Mouse (Mus musculus) forebrain, embryonic 13.5 days (tissue): ENCODE data around the gene Fkbp5. TPM values are rescaled to one million over a fixed set of nuclear protein-coding genes. Genes with fewer than 3 reads are reported as not detected.

Experiments
- ATAC-seq: fragments of 200-750 bp; cut with Nextera tagmentation; 2 replicates; pipeline ENCODE4 v1.8.0; 2017
- H3K27ac ChIP-seq: fragments of 300-500 bp; sonication (generic); 2 replicates; pipeline ENCODE4 v1.5.1; 2015; ENCODE audit warnings: inconsistent platforms, mild to moderate bottlenecking, moderate library complexity
- H3K27me3 ChIP-seq: fragments of 300-500 bp; sonication (generic); 2 replicates; pipeline ENCODE4 v1.6.1; 2015; ENCODE audit warnings: mild to moderate bottlenecking, inconsistent platforms
- H3K36me3 ChIP-seq: fragments of 300-500 bp; sonication (generic); 2 replicates; pipeline ENCODE4 v1.6.1; 2015; ENCODE audit warnings: mild to moderate bottlenecking, inconsistent platforms; ENCODE audit not compliant: poor library complexity, severe bottlenecking
- H3K4me1 ChIP-seq: fragments of 300-500 bp; sonication (generic); 2 replicates; pipeline ENCODE4 v1.6.1; 2015; ENCODE audit warnings: inconsistent platforms
- H3K4me2 ChIP-seq: fragments of 300-500 bp; sonication (generic); 2 replicates; pipeline ENCODE4 v1.6.1; 2015; ENCODE audit warnings: inconsistent platforms, mild to moderate bottlenecking, moderate library complexity
- H3K4me3 ChIP-seq: fragments of 300-500 bp; sonication (generic); 2 replicates; pipeline ENCODE4 v1.5.1; 2015; ENCODE audit warnings: mild to moderate bottlenecking, inconsistent platforms
- H3K9ac ChIP-seq: fragments of 300-500 bp; sonication (generic); 2 replicates; pipeline ENCODE4 v1.6.1; 2015; ENCODE audit warnings: mild to moderate bottlenecking, inconsistent platforms
- H3K9me3 ChIP-seq: fragments of 300-500 bp; sonication (generic); replicated peaks from 2 replicates; pipeline ENCODE4 v1.6.1; 2016; ENCODE audit warnings: inconsistent platforms
- WGBS: fragments of 180-500 bp; shearing (Covaris S2); methylation state at CpG from one replicate; pipeline ENCODE4 v1.1.7; 2015; 5-methylcytosine and 5-hydroxymethylcytosine counted together
- polyA plus RNA-seq: library from polyadenylated mRNA; unstranded; fragments of >200 nt; fragmentation: Nextera tagmentation; extraction: Ambion mirVana; gene quantifications from 2 replicates; pipeline ENCODE4 v1.2.1, GENCODE M21; 2015

The Fkbp5 gene
- polyA plus RNA-seq, 1 experiment from 2014 or later: 29.4 TPM

DNA sequence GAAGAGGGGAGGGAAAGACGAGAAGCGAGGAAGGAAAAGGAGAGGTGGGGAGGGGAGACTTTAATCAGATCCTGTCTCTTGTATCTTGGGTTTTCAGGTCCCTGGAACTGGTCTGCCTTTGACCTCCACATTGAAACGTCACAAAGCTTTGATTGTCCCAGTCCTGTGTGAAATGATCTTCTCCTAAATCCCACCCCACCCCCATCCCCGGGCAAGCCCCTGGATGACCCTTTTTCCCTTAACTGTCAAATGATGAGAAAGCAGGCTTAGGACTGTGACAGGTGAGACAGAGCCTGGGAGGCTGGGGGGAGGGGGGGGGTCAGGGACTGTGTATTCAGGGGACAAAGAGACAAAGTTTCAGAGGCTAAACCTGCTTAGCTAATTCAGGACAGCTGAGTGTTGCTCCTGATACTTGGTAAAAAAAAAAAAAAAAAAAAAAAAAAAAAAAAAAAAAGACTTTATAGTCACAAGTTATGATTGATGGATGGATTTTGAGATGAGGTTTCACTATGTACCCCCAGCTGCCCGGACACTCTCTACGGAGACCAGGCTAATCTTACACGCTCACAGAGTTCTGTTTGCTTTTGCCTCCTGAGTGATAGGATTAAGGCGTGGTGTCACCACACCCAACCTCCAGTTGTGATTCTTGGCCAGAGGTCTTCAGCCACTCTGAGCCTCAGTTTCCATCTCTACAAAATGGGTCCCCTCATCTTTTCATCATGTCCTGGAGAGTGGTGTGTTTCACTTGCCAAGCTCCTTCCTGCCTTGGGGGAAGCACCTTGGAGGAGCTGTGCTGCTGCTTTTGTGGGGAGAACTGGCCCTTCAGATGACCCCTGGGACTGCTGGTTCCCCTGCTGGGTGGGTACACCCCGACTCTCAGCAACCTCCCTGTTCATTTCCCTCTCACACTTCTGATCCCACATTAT is 5.4 kb downstream of the Fkbp5 start:
- H3K9ac ChIP-seq: no peak overlapping the region
- 44% methylated on average over 9 of the region's 9 CpGs for WGBS
- H3K9me3 ChIP-seq: no peaks in the 10 kb centered on the region
- peaks cover 12% of the 10 kb centered on the region for H3K4me1 ChIP-seq
- H3K36me3 ChIP-seq: no peaks in the 10 kb centered on the region
- H3K27me3 ChIP-seq: peaks cover 24% of the 10 kb centered on the region
- no peak overlapping the region for H3K27ac ChIP-seq
- no peak overlapping the region for H3K4me2 ChIP-seq
- ATAC-seq: no peak
- no peak overlapping the region for H3K4me3 ChIP-seq

DNA sequence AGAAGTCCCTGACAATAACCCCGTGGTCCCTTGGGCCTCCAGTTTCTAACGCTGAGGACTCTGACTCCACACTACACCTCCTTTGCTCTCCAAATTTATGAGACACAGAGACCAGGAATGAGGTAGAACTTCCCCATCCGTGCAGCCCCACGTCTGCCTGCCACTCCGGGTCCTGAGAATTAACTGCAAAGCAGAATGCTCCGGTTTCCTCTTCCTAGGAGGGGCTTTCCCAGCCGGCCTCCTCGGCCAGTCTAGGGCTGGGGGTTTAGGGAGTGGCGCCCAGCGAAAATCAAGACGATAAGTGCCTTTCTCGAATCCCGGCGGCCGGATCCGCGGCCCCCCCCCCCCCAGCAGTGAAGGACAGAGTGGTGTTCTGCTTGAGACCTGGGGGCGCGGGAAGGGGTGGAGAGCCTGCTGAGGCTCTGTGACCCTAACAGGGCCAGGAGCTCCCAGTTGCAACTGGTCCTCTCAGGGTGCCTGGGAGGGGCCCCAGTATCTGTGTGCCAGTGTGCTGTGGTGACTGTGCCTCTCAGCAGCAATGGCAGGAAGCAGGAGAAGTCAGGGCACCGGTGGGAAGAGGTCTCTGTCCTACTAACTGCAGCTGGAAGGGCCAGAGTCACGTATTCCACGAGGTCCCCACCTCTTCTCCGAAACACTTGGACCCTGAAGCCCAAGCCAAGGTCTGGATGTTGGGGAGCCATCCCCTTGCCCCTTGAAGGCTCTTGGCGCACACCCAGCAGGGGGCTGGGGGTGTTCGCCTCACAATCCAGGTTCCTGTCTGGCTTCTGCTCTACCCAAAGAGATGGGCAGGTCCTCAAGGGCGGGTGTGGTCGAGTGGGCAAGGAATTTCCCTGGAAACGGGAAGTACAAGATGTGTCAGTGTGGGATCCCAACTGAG is 6.6 kb downstream of the Fkbp5 start:
- 8% methylated on average over 28 of the region's 28 CpGs for WGBS
- Histone ChIP-seq H3K9ac (peak overlapping the region; percentile 34; the same call in 1 of the 2 replicates), H3K9me3 (no peaks in the 10 kb centered on the region), H3K27me3 (peaks cover 24% of the 10 kb centered on the region), H3K27ac (no peak overlapping the region), H3K36me3 (no peaks in the 10 kb centered on the region), H3K4me2 (peak overlapping the region; percentile 33), H3K4me3 (no peak overlapping the region), H3K4me1 (peaks cover 12% of the 10 kb centered on the region)
- ATAC-seq: no peak

DNA sequence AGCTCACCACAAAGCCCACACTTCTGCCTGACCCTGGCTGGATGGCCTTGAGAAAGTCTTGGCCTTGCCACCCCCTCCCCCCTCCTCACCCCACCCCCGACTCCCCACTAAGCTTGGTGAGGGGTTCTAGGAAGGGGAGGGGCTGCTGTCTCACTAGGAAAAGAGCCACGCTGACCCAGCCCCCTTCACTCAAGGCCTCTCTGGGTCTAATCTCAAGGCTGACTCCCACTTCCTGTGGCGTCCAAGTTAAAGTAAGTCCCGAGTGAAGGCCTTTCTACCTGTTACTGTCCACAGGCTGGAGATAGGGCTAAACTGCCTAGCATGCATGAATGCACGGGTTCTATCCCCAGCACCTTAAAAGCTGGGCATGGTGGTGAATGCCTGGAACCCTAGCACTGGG is 9.8 kb downstream of the Fkbp5 start:
- Histone ChIP-seq H3K4me1 (peaks cover 12% of the 10 kb centered on the region), H3K36me3 (no peaks in the 10 kb centered on the region), H3K27ac (no peak overlapping the region), H3K9me3 (no peaks in the 10 kb centered on the region), H3K4me2 (no peak overlapping the region), H3K9ac (no peak overlapping the region), H3K27me3 (peaks cover 14% of the 10 kb centered on the region), H3K4me3 (no peak overlapping the region)
- no peak for ATAC-seq
- 30% methylated on average over 5 of the region's 5 CpGs for WGBS

DNA sequence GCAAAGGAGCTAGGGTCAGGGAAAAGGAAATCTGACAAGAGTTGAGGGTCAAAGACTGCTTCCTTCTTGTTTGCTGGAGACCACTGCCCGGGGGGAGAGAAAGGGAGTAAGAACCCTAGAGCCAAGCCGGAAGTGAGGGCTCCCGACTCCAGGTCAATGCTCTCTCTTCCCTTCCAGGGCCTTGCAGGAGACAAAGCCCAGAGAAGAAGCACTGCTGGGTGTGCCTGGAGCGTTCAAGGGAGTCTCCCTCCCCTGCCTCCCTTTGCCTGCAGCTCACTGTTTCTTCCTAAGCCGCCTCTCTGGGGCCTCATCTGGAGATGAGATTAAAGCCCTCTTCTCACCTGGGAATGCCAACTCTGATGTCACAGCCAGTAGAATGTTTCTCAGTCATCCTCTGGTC is 10.4 kb downstream of the Fkbp5 start:
- Histone ChIP-seq H3K27me3 (peaks cover 10% of the 10 kb centered on the region), H3K27ac (no peak overlapping the region), H3K4me2 (no peak overlapping the region), H3K9ac (0 out of 2 replicates have a peak overlapping the region, but pooled peaks have one; percentile 12), H3K4me3 (no peak overlapping the region), H3K36me3 (no peaks in the 10 kb centered on the region), H3K9me3 (no peaks in the 10 kb centered on the region), H3K4me1 (peaks cover 12% of the 10 kb centered on the region)
- ATAC-seq: no peak
- WGBS: 25% methylated on average over 5 of the region's 5 CpGs

DNA sequence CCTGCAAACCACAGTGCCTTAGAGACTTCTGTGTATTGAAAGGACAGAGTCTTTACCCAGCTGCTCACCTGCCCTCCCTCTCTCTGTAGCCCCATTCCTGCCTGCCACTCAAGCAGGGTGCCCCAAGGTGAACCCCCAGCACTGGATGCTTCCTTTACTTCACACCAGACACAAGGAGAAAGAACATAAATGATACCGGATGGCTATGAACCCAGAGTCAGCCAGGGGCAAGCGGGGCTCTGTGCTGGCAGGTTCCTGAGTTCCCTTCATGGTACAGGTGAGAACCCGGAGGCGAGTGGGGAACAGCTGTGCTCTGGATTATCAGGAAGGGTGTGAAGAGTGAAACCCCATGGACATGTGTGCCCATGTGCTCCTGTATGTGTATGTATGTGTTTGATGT is 11.7 kb downstream of the Fkbp5 start:
- Histone ChIP-seq H3K9ac (no peak overlapping the region; the same call in 1 of the 2 replicates), H3K27ac (no peak overlapping the region), H3K27me3 (0 out of 2 replicates have a peak, but pooled peaks cover 4% of the 10 kb centered on the region), H3K9me3 (no peaks in the 10 kb centered on the region), H3K4me3 (no peak overlapping the region), H3K36me3 (no peaks in the 10 kb centered on the region), H3K4me1 (peaks cover 6% of the 10 kb centered on the region; the same call in 1 of the 2 replicates), H3K4me2 (no peak overlapping the region)
- ATAC-seq: no peak
- 87% methylated on average over 4 of the region's 4 CpGs for WGBS

DNA sequence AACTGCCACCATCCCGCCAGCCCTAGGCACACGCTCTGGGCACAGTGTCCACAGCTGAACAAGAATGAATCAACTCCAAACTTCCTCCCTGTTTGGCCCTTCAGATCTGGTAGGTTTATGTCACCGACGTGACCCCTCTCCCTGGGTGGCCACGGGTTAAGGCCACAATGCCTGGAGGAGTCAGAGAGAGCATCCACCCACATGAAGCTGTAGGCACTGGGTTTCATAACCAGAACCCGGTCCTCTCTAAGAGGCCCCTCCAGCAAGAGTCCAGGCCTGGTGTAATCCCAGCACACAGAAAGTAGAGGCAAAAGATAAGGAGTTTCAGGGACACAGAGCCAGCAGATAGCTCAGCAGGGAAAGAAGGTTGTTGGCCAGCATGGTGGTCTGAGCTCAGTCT is 13.1 kb downstream of the Fkbp5 start:
- no peaks in the 10 kb centered on the region for H3K36me3 ChIP-seq
- H3K27ac ChIP-seq: no peak overlapping the region
- H3K4me3 ChIP-seq: no peak overlapping the region
- no peaks in the 10 kb centered on the region for H3K9me3 ChIP-seq
- no peak for ATAC-seq
- 82% methylated on average over 6 of the region's 6 CpGs for WGBS
- H3K27me3 ChIP-seq: no peaks in the 10 kb centered on the region
- peaks cover 3% of the 10 kb centered on the region; the same call in 1 of the 2 replicates for H3K4me1 ChIP-seq
- H3K9ac ChIP-seq: no peak overlapping the region
- H3K4me2 ChIP-seq: no peak overlapping the region

DNA sequence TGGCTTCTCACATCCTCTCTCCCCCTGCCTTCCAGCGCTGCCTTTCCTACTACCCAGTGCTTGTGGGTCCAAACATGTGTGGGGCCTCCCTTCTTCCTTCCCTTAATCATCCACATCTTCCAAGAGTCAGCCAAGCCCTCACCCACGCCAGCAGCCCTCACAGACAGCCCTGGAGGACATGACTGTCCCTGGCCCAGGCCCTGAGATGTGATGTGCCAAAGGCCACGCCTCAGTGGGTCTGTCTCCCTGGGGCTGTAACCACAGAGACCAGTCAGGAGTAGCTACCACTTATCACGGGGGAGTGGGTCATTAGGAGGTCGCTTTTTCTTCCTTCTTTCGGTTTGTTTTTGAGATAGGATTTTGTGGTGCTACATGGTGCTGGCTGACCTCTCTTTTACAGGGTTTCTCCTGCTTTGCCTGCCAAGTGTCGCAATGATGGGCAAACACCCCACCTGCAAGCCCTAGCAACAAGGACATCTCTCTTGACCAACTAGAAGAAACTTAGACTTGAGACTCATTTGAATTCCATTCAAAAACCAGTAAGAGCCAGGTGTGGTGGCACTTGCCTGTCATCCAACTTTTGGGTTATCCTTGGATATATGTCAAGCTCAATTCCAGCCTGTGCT is 15.0 kb downstream of the Fkbp5 start:
- Histone ChIP-seq H3K4me3 (no peak overlapping the region), H3K36me3 (no peaks in the 10 kb centered on the region), H3K4me2 (no peak overlapping the region), H3K9me3 (no peaks in the 10 kb centered on the region), H3K27me3 (no peaks in the 10 kb centered on the region), H3K27ac (no peak overlapping the region), H3K9ac (no peak overlapping the region), H3K4me1 (peaks cover 3% of the 10 kb centered on the region; the same call in 1 of the 2 replicates)
- 77% methylated on average over 7 of the region's 7 CpGs for WGBS
- ATAC-seq: no peak

DNA sequence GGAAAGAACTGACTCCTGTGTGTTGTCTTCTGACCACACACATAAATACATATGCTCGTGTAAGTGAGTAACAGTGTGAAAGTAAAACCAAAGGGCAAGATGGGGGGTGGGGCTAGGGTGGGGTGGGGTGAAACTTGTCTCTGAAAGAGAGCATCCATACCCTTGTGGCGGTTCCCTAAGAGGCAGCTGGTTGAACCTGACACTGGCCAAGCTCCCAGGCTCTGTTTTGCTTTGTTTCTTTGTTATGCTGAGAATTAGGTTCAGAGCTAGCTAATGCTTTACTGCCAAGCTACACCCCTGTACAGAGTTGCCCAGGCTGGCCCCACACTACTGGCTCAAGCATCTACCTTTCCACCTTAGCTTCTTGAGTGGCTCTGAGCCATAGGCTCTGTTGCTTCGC is 16.9 kb downstream of the Fkbp5 start:
- H3K9me3 ChIP-seq: no peaks in the 10 kb centered on the region
- 77% methylated on average over 3 of the region's 3 CpGs for WGBS
- no peaks in the 10 kb centered on the region for H3K27me3 ChIP-seq
- H3K27ac ChIP-seq: no peak overlapping the region
- no peak for ATAC-seq
- H3K4me3 ChIP-seq: no peak overlapping the region
- H3K4me2 ChIP-seq: no peak overlapping the region
- no peaks in the 10 kb centered on the region for H3K4me1 ChIP-seq
- no peaks in the 10 kb centered on the region for H3K36me3 ChIP-seq
- no peak overlapping the region for H3K9ac ChIP-seq

DNA sequence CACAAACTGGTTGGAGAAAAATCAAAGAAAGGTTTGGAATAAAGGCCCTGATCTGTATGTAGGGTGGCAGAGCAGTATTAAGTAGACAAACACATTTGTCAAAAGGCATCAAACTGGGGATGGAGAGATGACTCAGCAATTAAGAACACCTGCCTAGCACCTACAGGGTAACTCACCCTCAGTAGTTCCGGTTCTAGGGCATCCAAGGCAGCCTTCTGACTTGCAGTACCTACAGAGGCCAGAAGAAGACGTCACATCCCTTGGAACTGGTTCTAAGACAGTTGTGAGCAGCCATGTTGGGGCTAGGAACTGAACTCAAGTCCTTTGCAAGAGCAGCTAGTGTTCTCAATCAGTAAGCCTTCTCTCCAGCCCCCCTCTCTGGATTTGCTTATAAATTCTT is 18.1 kb downstream of the Fkbp5 start:
- Histone ChIP-seq H3K9ac (no peak overlapping the region), H3K4me1 (no peaks in the 10 kb centered on the region), H3K4me2 (no peak overlapping the region), H3K9me3 (no peaks in the 10 kb centered on the region), H3K4me3 (no peak overlapping the region), H3K36me3 (no peaks in the 10 kb centered on the region), H3K27me3 (no peaks in the 10 kb centered on the region), H3K27ac (no peak overlapping the region)
- no peak for ATAC-seq
- 66% methylated on average over 2 of the region's 2 CpGs for WGBS

DNA sequence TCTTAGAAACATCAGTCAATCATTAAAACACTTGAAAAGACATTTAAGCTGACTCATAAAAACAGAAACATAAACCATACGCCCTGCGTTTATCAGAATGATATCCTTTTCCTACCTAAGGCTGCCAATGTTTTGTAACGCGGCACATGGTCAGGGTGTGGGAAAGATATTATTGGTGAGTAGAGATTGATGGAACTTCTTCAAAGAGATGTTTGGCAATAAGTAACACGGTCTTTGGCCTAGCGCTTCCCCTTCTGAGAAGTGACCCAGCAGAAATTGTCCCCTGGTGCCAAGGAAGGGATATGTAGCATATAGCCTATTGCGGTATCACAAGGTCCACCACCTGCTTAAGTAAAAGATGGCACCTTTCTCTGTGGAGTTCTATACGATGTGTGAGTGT is 21.5 kb downstream of the Fkbp5 start:
- Histone ChIP-seq H3K4me1 (peaks cover 4% of the 10 kb centered on the region), H3K27me3 (no peaks in the 10 kb centered on the region), H3K4me3 (no peak overlapping the region), H3K36me3 (no peaks in the 10 kb centered on the region), H3K9ac (no peak overlapping the region), H3K4me2 (no peak overlapping the region), H3K27ac (no peak overlapping the region), H3K9me3 (no peaks in the 10 kb centered on the region)
- WGBS: 94% methylated on average over 8 of the region's 8 CpGs
- ATAC-seq: no peak

DNA sequence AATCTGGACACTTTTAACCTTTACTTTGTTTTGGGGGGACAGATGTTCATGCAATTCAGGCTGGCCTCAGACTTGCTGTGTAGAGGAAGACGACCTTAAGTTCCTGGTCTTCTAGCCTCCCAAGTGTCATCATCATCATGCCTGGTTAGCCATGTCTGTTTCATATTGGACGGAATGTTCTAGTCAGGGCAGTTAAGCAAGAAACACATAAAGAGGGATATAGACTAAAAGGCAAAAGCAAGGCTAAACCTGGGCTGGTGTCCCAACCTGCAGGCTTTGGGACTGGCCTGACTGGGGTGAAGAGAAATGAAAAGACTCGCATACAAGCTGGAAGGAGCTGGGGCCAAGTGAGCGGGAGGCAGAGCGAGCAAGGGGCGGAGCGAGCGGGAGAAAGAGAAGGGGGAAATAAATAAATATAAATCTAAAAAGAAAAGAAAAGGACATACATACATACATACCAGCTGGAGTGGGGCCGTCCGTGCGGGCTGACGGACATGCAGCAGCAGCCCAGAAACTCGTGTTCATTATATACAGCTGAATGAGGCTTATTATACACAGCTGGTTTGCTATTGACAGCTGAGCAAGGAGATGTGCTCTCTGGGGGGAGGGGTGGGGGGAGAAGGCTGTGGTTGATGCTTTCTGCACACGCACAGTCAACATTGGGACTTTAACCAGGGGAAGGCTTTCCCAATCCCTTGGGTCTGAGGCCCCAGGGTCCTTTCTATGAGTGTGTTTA is 26.1 kb downstream of the Fkbp5 start:
- 63% methylated on average over 14 of the region's 14 CpGs for WGBS
- ATAC-seq: peak; percentile 41; the same call in 1 of the 2 replicates
- Histone ChIP-seq H3K27me3 (no peaks in the 10 kb centered on the region), H3K9me3 (no peaks in the 10 kb centered on the region), H3K36me3 (no peaks in the 10 kb centered on the region), H3K4me3 (no peak overlapping the region), H3K4me1 (peaks cover 7% of the 10 kb centered on the region), H3K9ac (no peak overlapping the region), H3K4me2 (no peak overlapping the region), H3K27ac (peak overlapping the region; percentile 60; the same call in 1 of the 2 replicates)
